Mouse (Mus musculus) spleen, adult 2 months (tissue): ENCODE results near the gene Ctla4. TPM values are rescaled to one million over a fixed set of nuclear protein-coding genes. Genes with fewer than 3 reads are reported as not detected.

ENCODE experiments used
- DNase-seq, 2 experiments: peaks; one replicate each; pipeline versions ENCODE4 v3.0.0 to v3.0.0-alpha.2; 2012 to 2021; ENCODE audit warnings: low spot score in 2 of 2, low read depth in 1 of 2
- H3K27ac ChIP-seq: fragments of 200-500 bp; 2 replicates; pipeline ENCODE4 v1.5.1; 2012; ENCODE audit warnings: low read length, inconsistent platforms; ENCODE audit not compliant: insufficient read depth
- H3K27me3 ChIP-seq: fragments of 200-500 bp; 2 replicates; pipeline ENCODE4 v1.6.1; 2012; ENCODE audit warnings: mild to moderate bottlenecking, moderate library complexity, low read length, inconsistent platforms; ENCODE audit not compliant: control insufficient read depth, insufficient read depth
- H3K36me3 ChIP-seq: fragments of 200-500 bp; 2 replicates; pipeline ENCODE4 v1.6.1; 2012; ENCODE audit warnings: mild to moderate bottlenecking, low read length, inconsistent platforms; ENCODE audit not compliant: control insufficient read depth, insufficient read depth
- H3K4me1 ChIP-seq: fragments of 200-500 bp; 2 replicates; pipeline ENCODE4 v1.6.1; 2011; ENCODE audit warnings: inconsistent platforms; ENCODE audit not compliant: control insufficient read depth, insufficient read depth, insufficient read length
- H3K4me3 ChIP-seq: fragments of 200-500 bp; 2 replicates; pipeline ENCODE4 v1.5.1; 2011; ENCODE audit warnings: mild to moderate bottlenecking, inconsistent platforms; ENCODE audit not compliant: insufficient read depth, insufficient read length; ENCODE audit errors: extremely low read depth
- CTCF ChIP-seq: fragments of 200-500 bp; IDR thresholded peaks from 2 replicates; pipeline ENCODE4 v1.5.1; 2011; ENCODE audit warnings: mild to moderate bottlenecking, inconsistent platforms; ENCODE audit not compliant: insufficient read depth, insufficient read length, insufficient replicate concordance; ENCODE audit errors: extremely low read depth
- POLR2A ChIP-seq: fragments of 200-500 bp; IDR thresholded peaks from 2 replicates; pipeline ENCODE4 v1.6.1; 2011; ENCODE audit warnings: low read depth, low read length, inconsistent platforms
- WGBS: fragments of 180-500 bp; shearing (Covaris S2); methylation state at CpG from one replicate; pipeline ENCODE4 v1.1.7; 2018; 5-methylcytosine and 5-hydroxymethylcytosine counted together
- polyA plus RNA-seq: library from polyadenylated mRNA; depleted of rRNA; stranded (reverse); fragments of >200 nt; gene quantifications from 2 replicates; pipeline ENCODE4 v1.2.3, GENCODE M21; 2012

The Ctla4 gene
- polyA plus RNA-seq, 1 experiment = 2.7 TPM

DNA sequence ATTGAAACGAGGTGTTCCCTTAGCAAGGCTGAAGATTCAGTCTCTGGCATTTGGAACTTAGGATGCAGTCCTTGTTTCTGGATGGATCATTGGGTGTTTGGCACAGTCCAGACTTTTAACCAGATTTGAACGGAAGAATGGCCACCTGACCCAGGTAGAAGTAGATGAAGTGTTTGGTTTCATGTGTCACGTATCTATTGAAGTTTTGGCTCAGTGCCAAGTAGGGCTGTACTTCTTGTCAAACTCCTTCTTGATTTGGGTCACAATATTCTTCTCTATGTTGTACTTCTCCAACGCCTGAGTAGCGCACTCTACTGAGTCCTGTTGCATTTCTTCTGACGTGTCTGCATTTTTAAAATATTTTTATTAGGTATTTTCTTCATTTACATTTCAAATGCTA is 61.3 kb downstream of the Ctla4 start:
- no peaks in the 10 kb centered on the region for H3K27me3 ChIP-seq
- no peaks in the 10 kb centered on the region for H3K4me1 ChIP-seq
- no peak overlapping the region for H3K27ac ChIP-seq
- no peak for DNase-seq
- TF ChIP-seq CTCF = no peak
- no peak for TF ChIP-seq POLR2A
- H3K36me3 ChIP-seq = no peaks in the 10 kb centered on the region
- no peak overlapping the region for H3K4me3 ChIP-seq
- 85% methylated on average over 6 of the region's 6 CpGs for WGBS

DNA sequence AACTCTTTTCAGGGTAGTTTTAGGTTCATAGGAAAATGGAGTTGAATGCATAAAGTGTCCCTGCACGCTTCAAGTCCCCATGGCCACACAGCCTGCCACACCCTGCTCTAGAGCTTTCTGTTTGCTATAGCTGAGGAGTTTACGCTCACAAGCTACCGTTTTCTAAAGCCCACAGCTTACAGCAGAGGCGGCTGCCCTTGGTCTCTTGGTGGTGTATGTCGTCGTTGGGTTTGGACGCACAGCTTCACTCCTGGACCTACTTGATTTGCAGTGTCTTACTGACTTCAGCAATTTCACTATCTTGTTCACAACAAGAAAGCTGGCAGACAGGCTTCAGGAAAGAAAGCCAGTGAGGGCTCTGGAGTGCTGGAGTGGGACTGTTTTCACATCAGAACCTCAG is 66.2 kb downstream of the Ctla4 start:
- 64% methylated on average over 7 of the region's 7 CpGs for WGBS

DNA sequence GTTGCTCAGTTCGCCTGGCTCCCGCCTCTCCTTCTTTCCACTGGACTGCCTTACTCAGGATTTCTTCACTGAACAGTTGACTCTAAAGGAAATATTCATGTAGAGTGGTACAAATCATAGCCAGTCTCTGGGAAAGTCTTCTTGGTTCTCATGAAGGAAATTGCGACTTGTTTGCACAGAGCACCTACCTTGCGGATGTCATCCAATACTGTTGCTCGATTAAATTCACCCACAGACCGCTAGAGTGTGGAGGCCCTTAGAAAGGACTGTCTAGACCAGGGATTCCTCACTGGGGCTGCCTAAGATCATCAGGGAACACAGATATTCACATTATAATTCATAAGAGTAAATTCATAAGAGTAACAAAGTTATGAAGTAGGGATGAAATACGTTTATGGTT is 66.9 kb downstream of the Ctla4 start:
- DNase-seq = no peak
- 89% methylated on average over 7 of the region's 7 CpGs for whole genome bisulfite sequencing
- TF ChIP-seq POLR2A (no peak), CTCF (no peak)

More for the DNA sequence above, 66.2 kb downstream of the Ctla4 start:
- Histone ChIP-seq H3K27me3 (no peaks in the 10 kb centered on the region), H3K36me3 (no peaks in the 10 kb centered on the region), H3K4me1 (no peaks in the 10 kb centered on the region), H3K27ac (no peak overlapping the region), H3K4me3 (no peak overlapping the region)
- no peak for DNase-seq
- no peak for TF ChIP-seq POLR2A
- no peak for TF ChIP-seq CTCF

DNA sequence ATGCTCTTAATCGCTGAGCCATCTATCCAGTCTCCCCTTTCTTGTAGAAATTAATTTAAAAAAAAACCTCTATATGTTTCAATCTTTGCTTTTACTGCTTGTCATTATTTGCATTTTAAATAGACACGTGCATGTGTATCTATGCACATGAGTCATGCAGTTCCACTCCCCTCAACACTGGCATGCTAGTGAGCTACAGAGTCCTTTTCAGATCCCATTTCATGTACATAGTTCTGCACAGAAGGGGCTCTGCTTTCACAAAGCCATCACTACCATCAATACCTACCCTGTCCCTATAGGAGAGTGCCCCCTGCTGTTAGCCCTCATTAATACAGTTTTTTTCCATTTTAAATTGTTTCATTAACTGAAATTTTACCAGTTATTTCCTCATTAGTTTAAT is 68.0 kb downstream of the Ctla4 start:
- TF ChIP-seq CTCF (no peak), POLR2A (no peak)
- Histone ChIP-seq H3K4me3 (no peak overlapping the region), H3K27ac (no peak overlapping the region), H3K27me3 (no peaks in the 10 kb centered on the region), H3K36me3 (no peaks in the 10 kb centered on the region), H3K4me1 (no peaks in the 10 kb centered on the region)
- 71% methylated on average over 2 of the region's 2 CpGs for WGBS
- no peak for DNase-seq

More for the DNA sequence above, 66.9 kb downstream of the Ctla4 start:
- no peaks in the 10 kb centered on the region for H3K4me1 ChIP-seq
- no peak overlapping the region for H3K4me3 ChIP-seq
- no peaks in the 10 kb centered on the region for H3K27me3 ChIP-seq
- no peaks in the 10 kb centered on the region for H3K36me3 ChIP-seq
- H3K27ac ChIP-seq = no peak overlapping the region

DNA sequence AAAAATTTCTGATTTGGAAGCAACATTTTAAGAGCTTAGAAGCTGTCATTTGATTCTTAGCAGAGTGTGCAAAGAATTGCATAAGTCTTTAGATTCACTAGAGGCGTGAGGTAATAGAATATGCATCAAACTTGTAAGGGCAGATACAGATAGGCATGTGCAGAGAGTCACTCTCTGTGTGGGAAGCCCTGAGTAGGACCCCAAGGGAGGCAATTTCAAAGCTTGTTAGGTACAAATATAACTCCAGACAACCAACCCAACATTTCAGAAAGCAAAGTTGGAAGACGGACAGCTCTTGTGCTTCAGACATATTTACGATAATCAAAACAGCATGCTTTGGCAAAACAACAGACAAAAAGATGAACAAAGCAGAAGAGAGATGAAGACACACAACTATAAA is 68.4 kb downstream of the Ctla4 start:
- TF ChIP-seq CTCF (no peak), POLR2A (no peak)
- Histone ChIP-seq H3K36me3 (no peaks in the 10 kb centered on the region), H3K4me1 (no peaks in the 10 kb centered on the region), H3K27me3 (no peaks in the 10 kb centered on the region), H3K4me3 (no peak overlapping the region), H3K27ac (no peak overlapping the region)
- WGBS = 96% methylated on average over 3 of the region's 3 CpGs
- DNase-seq = no peak

DNA sequence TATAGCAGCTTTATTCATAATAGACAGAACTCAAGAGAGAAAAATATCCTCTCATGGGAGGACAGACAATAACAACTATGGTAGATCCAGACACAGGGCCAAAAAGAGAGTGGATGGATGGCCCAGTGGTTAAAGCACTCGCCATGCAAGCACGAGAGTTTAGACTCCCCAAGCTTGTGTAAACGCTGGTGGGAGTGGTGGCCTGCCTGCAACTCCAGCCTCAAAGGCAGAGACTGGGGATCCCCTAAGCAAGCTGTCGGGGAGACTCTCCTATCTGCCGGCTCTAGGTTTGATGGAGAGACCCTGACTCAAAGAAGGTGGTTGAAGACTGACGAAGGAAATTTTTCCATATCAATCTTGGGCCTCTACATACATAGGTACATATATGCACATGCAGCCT is 69.4 kb downstream of the Ctla4 start:
- Histone ChIP-seq H3K27me3 (no peaks in the 10 kb centered on the region), H3K4me1 (no peaks in the 10 kb centered on the region), H3K36me3 (no peaks in the 10 kb centered on the region), H3K27ac (no peak overlapping the region), H3K4me3 (no peak overlapping the region)
- WGBS = 88% methylated on average over 6 of the region's 6 CpGs
- no peak for DNase-seq
- TF ChIP-seq POLR2A (no peak), CTCF (no peak)

DNA sequence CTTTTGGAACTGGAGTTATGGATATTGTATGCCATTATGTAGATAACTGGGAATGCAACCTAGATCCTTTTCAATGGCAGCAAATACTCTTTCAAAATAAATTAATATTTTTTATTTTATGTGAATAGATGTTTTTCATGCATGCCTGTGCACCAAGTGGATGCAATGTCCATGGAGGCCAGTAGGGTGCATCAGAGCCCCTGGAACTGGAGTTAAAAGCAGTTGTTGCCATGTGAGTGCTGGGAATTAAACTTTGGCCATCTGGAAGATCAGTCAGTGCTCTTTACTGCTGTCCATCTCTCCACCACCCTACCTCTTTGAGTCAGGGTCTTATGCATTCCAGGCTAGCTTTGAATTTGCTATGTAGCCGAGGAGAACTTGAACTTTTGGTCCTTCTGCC is 71.5 kb downstream of the Ctla4 start:
- DNase-seq = no peak
- H3K36me3 ChIP-seq = no peaks in the 10 kb centered on the region
- WGBS = 87% methylated on average over 1 of the region's 1 CpGs
- H3K27ac ChIP-seq = no peak overlapping the region
- no peaks in the 10 kb centered on the region for H3K4me1 ChIP-seq
- TF ChIP-seq POLR2A (no peak), CTCF (no peak)
- no peak overlapping the region for H3K4me3 ChIP-seq
- H3K27me3 ChIP-seq = no peaks in the 10 kb centered on the region
